Mouse (Mus musculus): Measurements from ENCODE around the gene Tmem204.

The Tmem204 gene

GRCm38 (mm10) chr17:25082887-25083286 is 504 bp downstream of the Tmem204 start:
- no peak for DNase-seq

- DNase-seq: no peak
Measured at GRCm38 (mm10) chr17:25082081-25082847, 1.1 kb downstream of the Tmem204 start.

DNA sequence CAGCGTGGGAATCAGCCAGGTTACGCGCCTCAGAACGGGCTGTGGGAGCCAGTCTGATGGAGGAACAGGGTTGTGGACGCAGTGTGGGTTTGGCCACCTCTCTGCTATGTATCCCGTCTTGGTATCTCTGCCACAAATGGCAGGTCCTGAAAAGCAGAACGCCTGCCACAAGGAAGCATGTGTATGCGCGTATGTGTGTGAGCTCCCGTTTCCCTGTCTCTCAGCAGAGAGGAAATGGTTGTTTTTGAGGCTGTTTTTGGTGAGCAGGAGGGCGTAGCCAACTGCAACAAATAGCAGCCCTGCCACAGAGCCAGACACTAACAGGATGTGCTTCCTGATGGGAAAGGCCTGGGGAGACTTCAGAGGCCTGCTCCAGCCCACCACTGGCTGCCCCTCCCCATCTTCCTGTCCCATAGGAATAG is 2.4 kb downstream of the Tmem204 start:
- no peak for DNase-seq

- no peak for DNase-seq
Measured at GRCm38 (mm10) chr17:25080210-25080609, 3.2 kb downstream of the Tmem204 start.

- DNase-seq: peak; percentile 65
Measured at GRCm38 (mm10) chr17:25077771-25078372, 5.5 kb downstream of the Tmem204 start.

DNA sequence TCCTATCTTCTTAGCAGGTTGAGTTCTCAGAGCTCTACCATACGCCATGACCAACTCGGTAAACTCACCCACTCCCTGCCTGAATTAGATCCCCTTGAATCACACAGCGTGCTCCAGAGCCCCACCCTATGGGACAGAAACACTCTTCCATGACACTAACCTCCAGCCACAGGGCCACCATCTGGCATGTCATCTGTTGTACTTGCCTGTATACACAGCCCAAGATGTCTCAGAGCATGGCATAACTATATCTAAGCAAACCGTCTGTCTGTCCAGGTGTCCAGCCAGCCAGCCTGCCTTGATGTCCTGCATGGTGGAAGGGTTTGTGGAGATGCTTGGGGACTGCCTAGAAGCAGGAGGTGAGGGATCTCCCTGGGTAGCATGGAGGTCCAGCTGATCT is 6.5 kb downstream of the Tmem204 start:
- DNase-seq: no peak

GRCm38 (mm10) chr17:25068690-25069089 is 14.7 kb downstream of the Tmem204 start:
- no peak for DNase-seq

DNA sequence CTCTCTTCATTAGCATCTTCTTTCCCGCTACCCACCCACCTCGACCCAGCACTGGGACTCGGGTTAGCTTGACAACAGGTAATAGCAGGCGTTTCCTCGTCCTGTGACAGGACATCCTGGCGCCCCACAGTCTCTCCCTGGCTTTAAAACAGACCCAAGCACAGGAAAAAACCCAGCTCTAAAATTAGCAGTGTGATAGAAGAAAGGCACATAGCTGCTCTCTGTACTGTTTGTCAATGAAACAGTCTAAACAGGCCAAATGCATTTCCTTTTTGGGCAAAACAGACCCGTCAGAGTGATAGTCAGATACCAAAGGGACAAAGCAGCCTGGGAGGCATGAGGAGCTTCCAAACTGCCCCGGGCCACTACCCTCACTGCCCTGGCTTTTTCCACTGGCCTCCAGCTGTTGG is 15.9 kb downstream of the Tmem204 start:
- DNase-seq: no peak

DNA sequence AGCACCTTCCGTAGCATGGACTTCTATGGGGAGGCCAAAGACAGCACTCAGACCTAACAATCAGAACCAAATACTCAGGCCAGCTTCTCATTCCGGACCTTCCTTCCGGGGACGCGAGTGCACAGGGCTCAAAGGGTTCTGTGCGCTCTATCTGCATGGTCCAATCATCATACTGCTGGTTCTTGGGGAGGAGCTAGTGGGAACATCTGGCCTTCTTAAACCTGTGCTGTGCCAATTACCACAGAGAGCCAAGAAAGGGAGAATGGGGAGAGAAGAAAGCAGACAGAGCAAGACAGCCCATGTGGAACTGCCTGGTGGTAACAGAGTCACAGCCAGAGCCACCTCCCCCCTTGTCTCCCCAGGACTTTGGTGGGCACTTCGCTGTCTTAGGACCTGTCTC is 16.8 kb downstream of the Tmem204 start:
- DNase-seq: no peak

DNA sequence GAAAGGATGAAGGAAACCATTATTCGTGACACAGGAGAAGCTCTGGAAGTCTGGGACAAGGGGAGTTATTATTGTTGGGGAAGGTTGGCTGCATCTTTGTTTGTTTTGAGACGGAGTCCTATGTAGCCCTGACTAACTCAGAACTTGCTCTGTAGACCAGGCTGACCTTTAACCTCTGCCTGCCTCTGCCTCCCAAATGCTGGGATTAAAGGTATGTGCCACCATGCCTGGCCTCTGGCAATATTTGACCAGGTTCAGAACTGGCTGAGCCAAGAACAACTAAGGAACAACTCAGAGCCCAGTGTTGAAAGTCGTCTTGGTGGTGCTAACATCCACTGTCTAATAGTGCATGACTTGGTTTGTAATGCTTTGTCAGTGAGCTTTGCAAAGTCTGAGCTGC is 18.2 kb downstream of the Tmem204 start:
- DNase-seq: no peak

DNA sequence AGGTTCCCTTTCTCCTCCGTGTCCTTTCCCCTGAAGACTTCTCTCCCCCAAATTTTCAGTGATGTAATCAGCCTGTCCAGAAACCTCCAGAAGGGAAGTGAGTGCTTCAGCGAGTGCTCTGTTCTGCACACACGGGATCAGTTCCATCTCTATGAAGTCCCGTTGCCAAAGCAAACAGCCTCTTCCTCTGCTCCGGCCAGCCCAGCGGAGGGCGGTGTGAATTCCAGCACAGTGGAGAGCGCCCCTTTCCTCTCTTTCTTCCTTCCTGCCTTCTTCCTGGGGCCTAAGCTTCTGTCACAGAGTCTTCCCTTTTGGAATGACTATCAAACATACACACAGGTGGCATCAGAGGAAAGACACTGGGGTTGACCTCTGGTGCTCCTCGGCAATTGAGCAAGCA is 19.0 kb downstream of the Tmem204 start:
- no peak for DNase-seq

GRCm38 (mm10) chr17:25063872-25064271 is 19.5 kb downstream of the Tmem204 start:
- peak; percentile 10 for DNase-seq

GRCm38 (mm10) chr17:25063261-25063660 is 20.1 kb downstream of the Tmem204 start:
- no peak for DNase-seq

DNA sequence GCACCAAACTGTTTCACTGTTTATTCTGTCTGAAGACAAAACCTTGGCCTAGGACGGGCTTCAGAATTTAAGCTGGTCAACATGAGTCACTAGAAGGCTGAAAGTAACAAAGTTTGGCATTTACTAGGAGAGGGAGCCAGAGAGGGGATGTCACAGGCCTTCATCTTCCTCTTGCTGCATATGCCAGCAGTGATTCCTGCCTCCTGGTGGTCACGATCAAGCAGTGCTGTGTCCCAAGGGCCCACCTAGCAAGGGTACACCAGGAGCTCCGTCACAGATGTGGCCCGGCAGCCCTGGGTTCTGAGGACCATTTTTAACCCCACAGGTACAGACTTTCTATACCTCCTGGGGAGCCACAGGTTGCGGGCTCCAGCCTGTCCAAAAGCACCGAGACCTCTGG is 26.4 kb downstream of the Tmem204 start:
- no peak for DNase-seq

DNA sequence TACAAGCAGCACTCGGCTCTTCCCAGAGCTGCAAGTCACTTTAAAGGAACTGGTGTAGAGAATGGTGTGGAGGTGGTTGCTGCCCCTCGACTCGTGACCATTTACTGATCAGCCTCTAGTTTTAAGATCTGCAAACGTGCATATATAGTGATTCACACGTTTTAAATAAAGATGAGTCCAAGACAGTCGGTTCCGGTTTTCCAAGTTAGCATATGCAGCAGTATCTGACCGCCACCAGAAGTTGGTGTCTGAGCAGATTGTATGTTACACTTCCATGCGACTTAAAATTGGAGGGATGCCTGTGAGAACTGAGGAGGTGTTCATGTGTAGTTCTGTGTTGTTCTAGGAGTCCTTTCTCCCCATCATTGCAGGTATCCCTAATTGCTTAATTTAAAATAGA is 30.1 kb downstream of the Tmem204 start:
- no peak for DNase-seq

- DNase-seq: no peak
Measured at GRCm38 (mm10) chr17:25047143-25047542, 36.2 kb downstream of the Tmem204 start.

DNA sequence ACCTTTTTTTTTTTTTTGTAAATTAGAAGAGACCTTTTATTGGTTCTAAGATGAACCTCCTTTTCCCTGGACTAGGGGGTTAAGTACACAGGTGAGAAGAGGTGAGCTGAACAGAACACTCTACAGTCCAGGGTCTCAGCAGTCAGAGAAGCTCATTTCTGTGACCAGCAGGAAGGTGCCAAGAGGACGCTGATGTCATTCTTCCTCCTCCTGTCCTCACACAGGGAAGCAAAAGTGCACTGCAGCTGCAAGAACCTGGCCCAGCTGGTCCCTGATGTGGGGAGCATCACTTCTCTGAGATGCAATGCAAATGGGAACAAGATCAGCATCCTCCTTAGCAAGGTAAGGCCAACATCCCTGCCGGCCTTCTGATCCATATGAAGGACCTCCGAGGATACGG is 38.1 kb downstream of the Tmem204 start:
- no peak for DNase-seq

DNA sequence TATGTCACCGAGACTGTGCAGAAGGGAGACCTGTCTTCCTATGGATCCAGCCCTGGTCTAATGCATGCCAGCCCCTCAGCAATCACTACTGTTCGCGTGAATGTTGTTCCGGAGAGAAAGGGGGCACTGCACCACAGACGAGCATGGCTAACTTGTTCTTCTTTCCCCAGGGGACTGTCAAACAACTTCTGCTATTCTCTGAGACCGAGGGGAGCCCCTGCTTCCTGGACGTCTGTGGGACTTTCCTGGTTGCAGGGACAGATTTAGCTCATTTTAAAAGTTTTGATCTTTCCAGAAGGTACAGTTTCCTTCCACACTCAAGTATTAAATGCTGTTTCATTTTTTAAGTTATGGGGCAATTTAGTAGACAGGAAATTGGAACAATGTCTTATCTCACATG is 38.5 kb downstream of the Tmem204 start:
- no peak for DNase-seq

DNA sequence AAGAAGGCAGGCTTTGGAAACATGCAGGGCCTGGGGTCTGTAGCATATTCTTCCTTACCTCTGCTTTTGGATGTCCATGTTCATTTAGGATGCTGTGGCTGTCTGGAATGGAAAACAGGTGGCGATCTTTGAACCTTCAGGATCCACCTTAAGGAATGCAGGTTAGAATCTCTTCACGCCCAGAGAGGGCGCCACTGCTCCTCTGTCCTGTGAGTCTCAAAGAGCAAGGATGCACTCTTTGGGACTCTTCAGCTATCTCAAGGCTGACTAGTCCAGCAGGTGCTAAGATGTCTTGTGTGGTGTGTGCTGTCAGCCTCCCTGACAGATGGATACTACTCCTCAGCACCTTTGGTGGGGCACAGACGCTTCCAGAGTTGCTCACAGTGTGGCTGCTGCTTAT is 47.2 kb downstream of the Tmem204 start:
- no peak for DNase-seq

DNA sequence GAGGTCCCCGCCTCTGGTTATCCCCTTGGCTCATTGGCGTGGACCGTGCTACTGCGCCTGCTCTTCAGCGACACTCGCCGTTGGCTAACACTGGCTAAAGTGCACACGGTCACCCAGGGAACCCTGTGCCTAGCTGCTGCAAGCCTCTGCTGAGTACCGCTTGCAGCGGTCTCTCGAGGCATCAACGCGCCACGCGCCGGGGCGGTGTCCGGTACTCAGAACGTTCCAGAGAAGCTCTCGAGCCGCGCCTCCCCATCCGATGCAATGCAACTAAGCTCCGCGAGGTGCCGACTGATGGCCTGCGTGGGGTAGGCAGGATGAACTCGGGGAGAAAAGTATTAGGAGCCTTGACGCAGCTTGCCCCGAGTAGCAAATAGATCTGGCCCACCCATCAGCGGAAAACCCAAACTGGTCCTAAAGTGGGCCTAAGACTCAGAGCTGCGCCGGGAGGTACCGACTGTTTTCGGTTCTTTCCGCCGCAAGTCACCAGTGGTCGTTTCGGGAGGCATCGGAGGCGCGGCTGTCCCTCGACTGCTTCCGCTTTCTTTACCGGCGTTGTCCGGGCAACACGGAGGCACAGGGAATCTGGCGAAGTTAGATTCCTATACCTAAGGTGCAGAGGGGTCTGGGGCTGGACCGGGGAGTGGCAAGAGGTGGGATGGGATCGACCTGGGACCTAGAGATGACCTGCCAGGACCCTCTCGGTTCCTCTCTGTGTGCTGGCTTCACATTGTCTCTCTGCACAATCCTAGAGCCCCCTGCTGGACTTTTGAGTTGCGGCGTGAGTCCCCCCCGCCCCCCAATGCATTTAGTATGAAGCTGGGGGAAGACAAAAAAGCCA is 66.9 kb downstream of the Tmem204 start:
- DNase-seq: peak; percentile 67

- peak; percentile 97 for DNase-seq
Measured at GRCm38 (mm10) chr17:25015655-25016291, 67.6 kb downstream of the Tmem204 start, which contains the start of the genes Cramp1l and Ift140. Cramp1l (minus strand) TSS chr17:25015788. Ift140 (plus strand) TSS chr17:25016085.

GRCm38 (mm10) chr17:25014841-25015570 is 68.4 kb downstream of the Tmem204 start:
- DNase-seq: peak; percentile 38

All from right cerebral cortex, postnatal 4 days (tissue).